9 mouse cellular contexts compared by ENCODE assay signal in the genomic region with DNA sequence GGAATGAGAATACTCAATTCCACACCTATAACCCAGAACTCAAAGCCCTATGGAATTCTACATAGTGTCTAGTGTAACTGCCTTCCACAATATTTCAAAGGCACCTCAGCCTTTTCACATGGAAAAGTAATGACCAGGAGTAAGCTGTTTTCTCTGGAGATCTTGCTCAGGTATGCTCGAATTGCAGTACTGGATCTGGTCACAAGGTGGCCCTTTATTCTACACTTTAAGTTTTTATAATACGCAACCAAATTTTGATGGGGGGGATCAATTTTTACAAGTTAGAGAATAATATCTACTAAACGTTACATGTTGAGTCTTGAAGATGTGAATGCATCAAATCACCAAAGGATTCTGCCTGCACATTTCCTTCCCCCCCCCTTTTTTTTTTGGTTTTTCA. TPM values are rescaled to one million over a fixed set of nuclear protein-coding genes. Genes with fewer than 3 reads are reported as not detected.
DNase-seq lines count a peak whose midpoint lies in the region; ATAC-seq and TF ChIP-seq lines count a peak whose summit lies in the region.
"Had no signal": no experiment of that assay in that cellular context is flagged by ENCODE, and none has a peak within 500 bp of the region (broad histone marks: within the 10 kb centered on the region; RNA-seq: fewer than 3 reads in every experiment).

No protein-coding gene starts in this region.

- no peak overlapping the region for H3K4me3 ChIP-seq in kidney, embryonic 15.5 days (replicated peaks)
- no peak overlapping the region for H3K4me3 ChIP-seq in lung, adult 2 months (replicated peaks; ENCODE audit: extremely low read depth, low read depth, low read length)
- H3K4me3 ChIP-seq in forebrain, embryonic 16.5 days (replicated peaks; ENCODE audit: low read length), result no peak overlapping the region
- H3K4me3 ChIP-seq: neural tube, embryonic 12.5 days had no signal

- no peaks in the 10 kb centered on the region for H3K9me3 ChIP-seq in kidney, embryonic 15.5 days (replicated peaks)
- no peaks in the 10 kb centered on the region for H3K9me3 ChIP-seq in forebrain, embryonic 16.5 days (ENCODE audit: control insufficient read depth, low read length)
- H3K9me3 ChIP-seq: neural tube, embryonic 12.5 days had no signal

- no peak for ATAC-seq in kidney, embryonic 15.5 days (replicated peaks; ENCODE audit: low FRiP score)
- no peak for ATAC-seq in forebrain, embryonic 16.5 days

- 46% methylated on average over 3 of the region's 3 CpGs for WGBS in kidney, embryonic 15.5 days
- WGBS in lung, adult 2 months, result 44% methylated on average over 3 of the region's 3 CpGs
- WGBS in forebrain, embryonic 16.5 days, result 47% methylated on average over 3 of the region's 3 CpGs

- no peak overlapping the region for H3K27ac ChIP-seq in kidney, embryonic 15.5 days
- no peak overlapping the region for H3K27ac ChIP-seq in forebrain, embryonic 16.5 days (ENCODE audit: low read length)
- H3K27ac ChIP-seq: neural tube, embryonic 12.5 days had no signal

- H3K4me1 ChIP-seq in kidney, embryonic 15.5 days, result no peaks in the 10 kb centered on the region
- H3K4me1 ChIP-seq in lung, adult 2 months (ENCODE audit: control insufficient read depth, insufficient read depth, low read length), result no peaks in the 10 kb centered on the region
- no peaks in the 10 kb centered on the region for H3K4me1 ChIP-seq in forebrain, embryonic 16.5 days (replicated peaks; ENCODE audit: control insufficient read depth, insufficient read depth, low read length)
- H3K4me1 ChIP-seq: neural tube, embryonic 12.5 days had no signal

- peaks cover 11% of the 10 kb centered on the region for H3K27me3 ChIP-seq in kidney, embryonic 15.5 days
- no peaks in the 10 kb centered on the region for H3K27me3 ChIP-seq in forebrain, embryonic 16.5 days (replicated peaks; ENCODE audit: control insufficient read depth, insufficient read depth, low read length)
- H3K27me3 ChIP-seq: neural tube, embryonic 12.5 days had no signal

- no peak for TF ChIP-seq POLR2A in lung, adult 2 months (IDR thresholded peaks at IDR 0.05; ENCODE audit: borderline replicate concordance, extremely low read depth, low read depth, low read length)

- TF ChIP-seq CTCF in lung, adult 2 months (IDR thresholded peaks at IDR 0.05; ENCODE audit: insufficient read depth, low read length), result no peak

- H3K4me2 ChIP-seq in kidney, embryonic 15.5 days, result no peak overlapping the region
- no peak overlapping the region for H3K4me2 ChIP-seq in forebrain, embryonic 16.5 days (ENCODE audit: low read length)
- H3K4me2 ChIP-seq: neural tube, embryonic 12.5 days had no signal

- DNase-seq in adrenal gland, postnatal 25 days, result peak; percentile 22
- DNase-seq in adrenal gland, adult 2 months, result no peak
- DNase-seq in kidney, adult 8-10 months, result peak; percentile 5 to 46
- DNase-seq in CD4-positive helper T cell, adult 2 months (ENCODE audit: low read depth, low spot score), result peak; percentile 12
- DNase-seq in cerebellum, postnatal 36 days, result peak; percentile 50 to 67
- peak; percentile 27 for DNase-seq in lung, adult 2 months

- H3K9ac ChIP-seq in kidney, embryonic 15.5 days, result no peak overlapping the region
- H3K9ac ChIP-seq in forebrain, embryonic 16.5 days (replicated peaks; ENCODE audit: low read depth, low read length), result no peak overlapping the region
- H3K9ac ChIP-seq: neural tube, embryonic 12.5 days had no signal

- no peaks in the 10 kb centered on the region for H3K36me3 ChIP-seq in kidney, embryonic 15.5 days
- H3K36me3 ChIP-seq in forebrain, embryonic 16.5 days (ENCODE audit: control insufficient read depth, insufficient read depth), result no peaks in the 10 kb centered on the region
- H3K36me3 ChIP-seq: neural tube, embryonic 12.5 days had no signal

RNA-seq across cellular contexts. Expression of a gene that starts 6.8 kb away (rescaled TPM):
- total RNA-seq in adrenal gland, postnatal 25 days (2021), result 363 and 423 TPM in 2 replicates
- total RNA-seq in adrenal gland, adult 2 months (2021), result 100 to 1,000 TPM; 252 to 337 TPM
- 4.4 and 7.1 TPM in 2 replicates for polyA plus RNA-seq in adrenal gland, adult 2 months (2012; rRNA removed)
- 477 and 518 TPM in 2 replicates for polyA plus RNA-seq in kidney, embryonic 15.5 days (2015; fragmentation: Nextera tagmentation; extraction: Ambion mirVana)
- polyA plus RNA-seq in lung, adult 2 months (2012; rRNA removed), result 13.9 and 30.9 TPM in 2 replicates
- 290 and 303 TPM in 2 replicates for polyA plus RNA-seq in forebrain, embryonic 16.5 days (2015; fragmentation: Nextera tagmentation; extraction: Ambion mirVana)

RNA-seq across cellular contexts. Expression of a gene that starts 22.8 kb away (rescaled TPM):
- 12.5 and 12.7 TPM in 2 replicates for total RNA-seq in adrenal gland, postnatal 25 days (2021)
- total RNA-seq in adrenal gland, adult 2 months (2021), result 10 to 100 TPM; 12.9 to 20.5 TPM
- polyA plus RNA-seq in adrenal gland, adult 2 months (2012; rRNA removed), result 1.5 and 1.9 TPM in 2 replicates
- polyA plus RNA-seq in kidney, embryonic 15.5 days (2015; fragmentation: Nextera tagmentation; extraction: Ambion mirVana), result 75.9 and 81.6 TPM in 2 replicates
- polyA plus RNA-seq in lung, adult 2 months (2012; rRNA removed), result 3.0 and 3.4 TPM in 2 replicates
- 176 and 223 TPM in 2 replicates for polyA plus RNA-seq in forebrain, embryonic 16.5 days (2015; fragmentation: Nextera tagmentation; extraction: Ambion mirVana)

RNA-seq across cellular contexts. Expression of a gene that starts 23.5 kb away (rescaled TPM):
- not detected in 2 replicates for total RNA-seq in adrenal gland, postnatal 25 days (2021)
- not detected for total RNA-seq in adrenal gland, adult 2 months (2021)
- polyA plus RNA-seq in adrenal gland, adult 2 months (2012; rRNA removed), result not detected in 2 replicates
- polyA plus RNA-seq in kidney, embryonic 15.5 days (2015; fragmentation: Nextera tagmentation; extraction: Ambion mirVana), result 10.7 and 23.2 TPM in 2 replicates
- not detected in 2 replicates for polyA plus RNA-seq in lung, adult 2 months (2012; rRNA removed)
- polyA plus RNA-seq in forebrain, embryonic 16.5 days (2015; fragmentation: Nextera tagmentation; extraction: Ambion mirVana), result 2.1 and 2.3 TPM in 2 replicates

RNA-seq across cellular contexts. Expression of a gene that starts 31.9 kb away (rescaled TPM):
- 128 and 147 TPM in 2 replicates for total RNA-seq in adrenal gland, postnatal 25 days (2021)
- total RNA-seq in adrenal gland, adult 2 months (2021), result 100 to 1,000 TPM in 1 of 2 experiments, 10 to 100 TPM in 1; 96.8 to 195 TPM
- polyA plus RNA-seq in adrenal gland, adult 2 months (2012; rRNA removed), result 24.3 and 34.2 TPM in 2 replicates
- 442 and 450 TPM in 2 replicates for polyA plus RNA-seq in kidney, embryonic 15.5 days (2015; fragmentation: Nextera tagmentation; extraction: Ambion mirVana)
- polyA plus RNA-seq in lung, adult 2 months (2012; rRNA removed), result 37.3 and 54.9 TPM in 2 replicates
- 522 and 568 TPM in 2 replicates for polyA plus RNA-seq in forebrain, embryonic 16.5 days (2015; fragmentation: Nextera tagmentation; extraction: Ambion mirVana)

RNA-seq across cellular contexts. Expression of a gene that starts 34.4 kb away (rescaled TPM):
- total RNA-seq in adrenal gland, postnatal 25 days (2021), result 2.1 and 4.1 TPM in 2 replicates
- total RNA-seq in adrenal gland, adult 2 months (2021), result 1 to 10 TPM in 1 of 2 experiments, under 1 TPM in 1; 0.69 to 2.3 TPM
- not detected in 2 replicates for polyA plus RNA-seq in adrenal gland, adult 2 months (2012; rRNA removed)
- polyA plus RNA-seq in kidney, embryonic 15.5 days (2015; fragmentation: Nextera tagmentation; extraction: Ambion mirVana), result 3.4 and 3.7 TPM in 2 replicates
- 0.11 TPM in 2 replicates for polyA plus RNA-seq in lung, adult 2 months (2012; rRNA removed)
- 14.6 and 23.0 TPM in 2 replicates for polyA plus RNA-seq in forebrain, embryonic 16.5 days (2015; fragmentation: Nextera tagmentation; extraction: Ambion mirVana)

Comparison
In these comparisons a context has a peak if more than half of its experiments do, and no peak if none do; other contexts are left out.
1. RNA of a gene that starts 22.8 kb away (polyA plus RNA-seq): 176 to 223 TPM in forebrain, embryonic 16.5 days and 75.9 to 81.6 TPM in kidney, embryonic 15.5 days; 3.0 to 3.4 TPM in lung, adult 2 months and 1.5 to 1.9 TPM in adrenal gland, adult 2 months; every median in the first group is over 10 times any median in the second.